Mouse (Mus musculus): ENCODE data around the gene Fbxl22. TPM values are rescaled to one million over a fixed set of nuclear protein-coding genes. Genes with fewer than 3 reads are reported as not detected.
A peak's percentile ranks its signal among the peaks of the same experiment; 100 is the strongest.

Gene Fbxl22
- polyA plus RNA-seq, 1 experiment = not detected

DNA sequence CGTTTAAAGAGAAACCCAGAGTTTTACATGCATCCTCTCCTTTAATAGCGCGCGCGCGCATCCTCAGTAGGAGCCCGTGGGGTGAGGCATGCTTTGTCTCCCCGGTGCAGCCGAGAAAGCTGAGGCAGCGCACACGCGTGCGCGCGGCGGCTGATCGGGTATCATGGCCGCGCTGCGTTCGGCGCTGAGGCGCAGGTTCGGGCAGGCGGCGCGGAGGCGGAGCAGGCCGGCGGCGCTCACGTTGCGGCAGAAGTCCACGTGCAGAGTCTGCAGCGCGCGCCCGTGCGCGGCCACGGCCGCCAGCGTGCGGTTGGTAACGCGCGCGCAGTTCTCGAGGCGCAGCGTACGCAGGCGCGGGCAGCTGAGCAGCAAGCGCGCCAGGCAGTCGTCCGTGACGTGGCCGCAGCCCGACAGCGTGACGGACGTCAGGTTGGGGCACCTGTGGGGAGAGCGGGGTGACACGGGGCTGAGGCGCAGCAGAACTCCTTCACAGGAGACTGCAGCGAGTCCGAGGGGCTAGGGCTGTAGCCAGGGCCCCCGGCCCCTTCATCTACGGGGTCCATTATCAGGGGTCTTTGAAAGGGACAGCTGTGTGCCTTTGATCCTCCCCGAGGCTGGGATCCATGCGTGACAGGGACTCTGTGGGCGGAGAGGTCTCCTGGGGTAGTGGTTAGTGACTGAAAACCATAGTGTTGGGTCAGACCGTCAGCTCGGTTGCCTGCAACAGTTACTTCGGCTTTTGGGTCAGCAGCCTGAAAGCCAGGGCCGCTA lies 2.6 kb downstream of the Fbxl22 start:
- no peaks in the 10 kb centered on the region; the same call in 1 of the 2 replicates for H3K36me3 ChIP-seq (ENCODE audit: control insufficient read depth, insufficient read depth, low read length, poor library complexity, severe bottlenecking)

DNA sequence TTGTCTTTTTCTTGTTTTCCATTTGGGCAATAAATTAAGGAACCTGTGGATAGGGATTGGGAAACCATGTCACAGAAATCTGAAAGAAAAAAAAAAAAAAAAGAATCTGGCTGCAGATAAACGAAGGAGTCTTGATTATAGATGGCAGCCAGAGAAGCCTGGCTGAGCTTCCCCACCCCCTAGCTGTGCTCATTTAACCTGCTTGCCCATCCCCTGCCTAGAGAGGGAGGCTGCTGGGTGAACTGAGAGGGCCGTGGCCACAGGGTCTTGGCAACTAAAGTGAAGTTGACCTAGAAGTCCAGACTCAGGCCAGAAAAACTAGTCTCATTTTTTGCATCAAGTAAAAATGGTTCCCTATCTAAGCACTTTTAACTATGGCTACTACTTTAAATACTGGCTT lies 3.4 kb downstream of the Fbxl22 start:
- H3K27me3 ChIP-seq (ENCODE audit: control insufficient read depth, insufficient read depth, low read length, poor library complexity, severe bottlenecking) = no peaks in the 10 kb centered on the region
- H3K4me3 ChIP-seq (ENCODE audit: low read depth, low read length) = peak overlapping the region; percentile 77
- H3K27ac ChIP-seq (ENCODE audit: insufficient read depth, low read length) = peak overlapping the region; percentile 51; the same call in 1 of the 2 replicates
- no peaks in the 10 kb centered on the region for H3K9me3 ChIP-seq (replicated peaks; ENCODE audit: control insufficient read depth, insufficient read depth, low read length, poor library complexity, severe bottlenecking)
- H3K4me1 ChIP-seq (ENCODE audit: control insufficient read depth, insufficient read depth, low read length) = peaks cover 2% of the 10 kb centered on the region
- no peak for TF ChIP-seq CTCF (IDR thresholded peaks at IDR 0.05; ENCODE audit: low read depth, low read length)
- no peak for TF ChIP-seq POLR2A (IDR thresholded peaks at IDR 0.05; ENCODE audit: insufficient read depth, low read length)
- no peak for TF ChIP-seq EP300 (IDR thresholded peaks at IDR 0.05; ENCODE audit: insufficient read depth, low read depth, low read length)
- no peaks in the 10 kb centered on the region; the same call in 1 of the 2 replicates for H3K36me3 ChIP-seq (ENCODE audit: control insufficient read depth, insufficient read depth, low read length, poor library complexity, severe bottlenecking)
- peak overlapping the region; percentile 63 for H3K9ac ChIP-seq (ENCODE audit: low read depth, poor library complexity, severe bottlenecking)

More for the DNA sequence above, 2.6 kb downstream of the Fbxl22 start:
- TF ChIP-seq CTCF (IDR thresholded peaks at IDR 0.05; ENCODE audit: low read depth, low read length) (no peak), POLR2A (IDR thresholded peaks at IDR 0.05; ENCODE audit: insufficient read depth, low read length) (no peak), EP300 (IDR thresholded peaks at IDR 0.05; ENCODE audit: insufficient read depth, low read depth, low read length) (no peak)
- H3K9ac ChIP-seq (ENCODE audit: low read depth, poor library complexity, severe bottlenecking) = peak overlapping the region; percentile 63
- no peaks in the 10 kb centered on the region for H3K27me3 ChIP-seq (ENCODE audit: control insufficient read depth, insufficient read depth, low read length, poor library complexity, severe bottlenecking)
- H3K4me1 ChIP-seq (ENCODE audit: control insufficient read depth, insufficient read depth, low read length) = peaks cover 2% of the 10 kb centered on the region
- H3K9me3 ChIP-seq (replicated peaks; ENCODE audit: control insufficient read depth, insufficient read depth, low read length, poor library complexity, severe bottlenecking) = no peaks in the 10 kb centered on the region
- H3K4me3 ChIP-seq (ENCODE audit: low read depth, low read length) = peak overlapping the region; percentile 77
- H3K27ac ChIP-seq (ENCODE audit: insufficient read depth, low read length) = peak overlapping the region; percentile 60

DNA sequence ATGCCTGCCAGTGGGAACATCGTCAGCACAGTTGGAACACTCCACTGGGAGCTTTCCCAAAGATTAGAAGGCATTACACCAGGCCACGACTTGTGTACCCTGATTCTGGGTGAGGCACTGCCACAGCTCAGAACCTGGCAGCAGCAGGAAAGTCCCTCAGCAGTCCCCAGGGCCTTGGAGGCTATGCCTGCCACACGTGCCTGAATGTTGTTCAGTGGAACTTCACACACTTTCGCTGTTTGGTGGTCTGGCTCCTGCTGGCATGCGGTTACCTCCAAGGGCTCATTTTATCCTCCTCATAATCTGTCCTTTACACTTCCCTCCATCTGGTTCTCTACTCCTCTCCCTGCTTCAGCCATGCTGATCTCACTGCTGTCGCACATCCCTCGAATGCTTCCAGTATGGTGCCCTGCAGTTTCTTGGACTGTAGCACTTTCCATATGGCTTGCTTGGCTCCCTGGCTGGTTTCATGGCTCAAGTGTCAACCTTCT lies 4.0 kb downstream of the Fbxl22 start:
- no peaks in the 10 kb centered on the region; the same call in 1 of the 2 replicates for H3K36me3 ChIP-seq (ENCODE audit: control insufficient read depth, insufficient read depth, low read length, poor library complexity, severe bottlenecking)
- no peak overlapping the region for H3K27ac ChIP-seq (ENCODE audit: insufficient read depth, low read length)
- no peak overlapping the region for H3K9ac ChIP-seq (ENCODE audit: low read depth, poor library complexity, severe bottlenecking)
- no peaks in the 10 kb centered on the region for H3K27me3 ChIP-seq (ENCODE audit: control insufficient read depth, insufficient read depth, low read length, poor library complexity, severe bottlenecking)
- H3K9me3 ChIP-seq (replicated peaks; ENCODE audit: control insufficient read depth, insufficient read depth, low read length, poor library complexity, severe bottlenecking) = no peaks in the 10 kb centered on the region
- peaks cover 2% of the 10 kb centered on the region for H3K4me1 ChIP-seq (ENCODE audit: control insufficient read depth, insufficient read depth, low read length)
- no peak overlapping the region for H3K4me3 ChIP-seq (ENCODE audit: low read depth, low read length)
- TF ChIP-seq CTCF (IDR thresholded peaks at IDR 0.05; ENCODE audit: low read depth, low read length) (no peak), POLR2A (IDR thresholded peaks at IDR 0.05; ENCODE audit: insufficient read depth, low read length) (no peak)

DNA sequence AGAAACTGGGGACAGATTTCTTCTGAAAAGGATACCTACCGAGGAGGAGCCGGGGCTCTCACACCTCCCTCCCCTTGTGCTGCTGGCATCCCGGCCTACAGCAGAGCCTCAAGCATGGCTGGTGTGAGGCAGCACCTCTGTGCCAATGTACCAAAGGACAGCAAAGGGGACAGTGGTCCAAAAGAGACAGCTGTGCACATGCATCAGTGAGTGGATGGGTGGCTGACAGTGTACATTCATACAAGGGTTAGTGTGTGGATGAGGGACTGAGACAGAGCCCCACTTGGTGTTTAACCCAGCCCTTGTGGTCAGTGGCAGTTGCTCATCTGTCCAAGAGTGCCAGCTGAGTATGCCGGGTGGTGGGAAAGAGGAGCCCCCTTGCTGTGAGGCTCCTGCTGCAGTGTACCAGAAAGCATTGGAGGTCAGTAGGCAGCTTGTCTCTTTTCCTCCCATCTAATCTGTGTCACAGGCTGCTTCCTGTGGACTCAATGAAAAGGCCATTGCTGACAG lies 5.4 kb downstream of the Fbxl22 start:
- no peak for TF ChIP-seq CTCF (IDR thresholded peaks at IDR 0.05; ENCODE audit: low read depth, low read length)
- no peak for TF ChIP-seq EP300 (IDR thresholded peaks at IDR 0.05; ENCODE audit: insufficient read depth, low read depth, low read length)
- no peak for TF ChIP-seq POLR2A (IDR thresholded peaks at IDR 0.05; ENCODE audit: insufficient read depth, low read length)
- no peaks in the 10 kb centered on the region for H3K9me3 ChIP-seq (replicated peaks; ENCODE audit: control insufficient read depth, insufficient read depth, low read length, poor library complexity, severe bottlenecking)
- no peak overlapping the region for H3K9ac ChIP-seq (ENCODE audit: low read depth, poor library complexity, severe bottlenecking)
- no peaks in the 10 kb centered on the region; the same call in 1 of the 2 replicates for H3K36me3 ChIP-seq (ENCODE audit: control insufficient read depth, insufficient read depth, low read length, poor library complexity, severe bottlenecking)
- no peak overlapping the region for H3K4me3 ChIP-seq (ENCODE audit: low read depth, low read length)
- H3K27me3 ChIP-seq (ENCODE audit: control insufficient read depth, insufficient read depth, low read length, poor library complexity, severe bottlenecking) = no peaks in the 10 kb centered on the region
- H3K4me1 ChIP-seq (ENCODE audit: control insufficient read depth, insufficient read depth, low read length) = peaks cover 2% of the 10 kb centered on the region
- no peak overlapping the region for H3K27ac ChIP-seq (ENCODE audit: insufficient read depth, low read length)

DNA sequence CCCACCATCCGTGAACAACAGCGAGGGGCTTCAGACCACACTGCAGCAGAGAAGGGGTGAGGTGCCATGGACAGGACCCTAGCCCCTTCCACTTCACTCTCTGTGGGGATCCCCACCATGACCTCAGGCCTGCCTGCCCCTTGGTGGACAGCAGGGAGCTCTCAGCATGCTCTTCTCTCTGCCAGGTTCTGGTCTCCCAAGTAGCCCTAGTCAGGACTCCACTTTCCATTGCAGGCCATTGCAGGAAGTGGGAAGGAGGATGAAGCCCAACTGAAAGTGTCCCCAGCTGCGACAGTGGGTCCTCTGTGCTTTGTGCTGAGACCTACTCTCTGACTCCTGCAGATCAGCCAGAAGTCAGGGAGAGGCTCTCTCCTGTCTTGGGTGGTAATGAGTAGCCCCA lies 6.7 kb downstream of the Fbxl22 start:
- Histone ChIP-seq H3K9me3 (replicated peaks; ENCODE audit: control insufficient read depth, insufficient read depth, low read length, poor library complexity, severe bottlenecking) (no peaks in the 10 kb centered on the region), H3K9ac (ENCODE audit: low read depth, poor library complexity, severe bottlenecking) (no peak overlapping the region), H3K4me3 (ENCODE audit: low read depth, low read length) (no peak overlapping the region), H3K36me3 (ENCODE audit: control insufficient read depth, insufficient read depth, low read length, poor library complexity, severe bottlenecking) (no peaks in the 10 kb centered on the region; the same call in 1 of the 2 replicates), H3K4me1 (ENCODE audit: control insufficient read depth, insufficient read depth, low read length) (peaks cover 2% of the 10 kb centered on the region), H3K27ac (ENCODE audit: insufficient read depth, low read length) (no peak overlapping the region), H3K27me3 (ENCODE audit: control insufficient read depth, insufficient read depth, low read length, poor library complexity, severe bottlenecking) (no peaks in the 10 kb centered on the region)
- TF ChIP-seq EP300 (IDR thresholded peaks at IDR 0.05; ENCODE audit: insufficient read depth, low read depth, low read length) (no peak), POLR2A (IDR thresholded peaks at IDR 0.05; ENCODE audit: insufficient read depth, low read length) (no peak), CTCF (IDR thresholded peaks at IDR 0.05; ENCODE audit: low read depth, low read length) (no peak)

DNA sequence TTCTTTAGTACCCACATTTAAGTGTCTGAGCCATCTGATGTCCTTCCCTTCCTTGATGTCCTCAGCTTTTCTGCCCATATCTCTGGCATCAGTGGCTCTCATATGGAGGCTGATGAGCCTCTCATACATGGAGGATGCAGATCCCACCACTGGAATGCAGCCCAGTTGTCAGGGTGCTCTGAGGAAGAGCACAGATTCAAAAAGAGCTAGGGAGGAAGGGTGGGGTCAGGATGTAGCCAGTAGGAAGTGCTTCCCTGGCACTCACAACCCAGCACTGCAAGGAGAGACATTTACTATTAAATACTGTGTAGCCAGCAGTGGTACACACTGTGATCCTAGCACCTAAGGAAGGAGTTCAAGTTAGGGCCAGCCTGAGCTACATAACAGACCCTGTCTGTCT lies 8.0 kb downstream of the Fbxl22 start:
- H3K4me1 ChIP-seq (ENCODE audit: control insufficient read depth, insufficient read depth, low read length) = peaks cover 2% of the 10 kb centered on the region
- H3K27ac ChIP-seq (ENCODE audit: insufficient read depth, low read length) = no peak overlapping the region
- no peak overlapping the region for H3K9ac ChIP-seq (ENCODE audit: low read depth, poor library complexity, severe bottlenecking)

More for the DNA sequence above, 8.0 kb downstream of the Fbxl22 start:
- Histone ChIP-seq H3K9me3 (replicated peaks; ENCODE audit: control insufficient read depth, insufficient read depth, low read length, poor library complexity, severe bottlenecking) (no peaks in the 10 kb centered on the region), H3K4me3 (ENCODE audit: low read depth, low read length) (no peak overlapping the region), H3K27me3 (ENCODE audit: control insufficient read depth, insufficient read depth, low read length, poor library complexity, severe bottlenecking) (no peaks in the 10 kb centered on the region), H3K36me3 (ENCODE audit: control insufficient read depth, insufficient read depth, low read length, poor library complexity, severe bottlenecking) (peaks cover 5% of the 10 kb centered on the region; the same call in 1 of the 2 replicates)
- TF ChIP-seq POLR2A (IDR thresholded peaks at IDR 0.05; ENCODE audit: insufficient read depth, low read length) (no peak), CTCF (IDR thresholded peaks at IDR 0.05; ENCODE audit: low read depth, low read length) (no peak)
